Mouse (Mus musculus): ENCODE data around the gene Map7.

Map7 gene

GRCm38 (mm10) chr10:20298152-20298920 is 150.1 kb downstream of the Map7 start:
- DNase-seq = no peak

GRCm38 (mm10) chr10:20299114-20299513 is 150.8 kb downstream of the Map7 start:
- DNase-seq = no peak

- DNase-seq = no peak
These were observed 162.9 kb downstream of the Map7 start for GRCm38 (mm10) chr10:20310969-20311769.

GRCm38 (mm10) chr10:20311918-20312735 is 163.9 kb downstream of the Map7 start, which contains the start of gene Bclaf1:
Gene Bclaf1 (plus strand): TSS chr10:20312469.
- DNase-seq = peak; percentile 99

- DNase-seq = peak; percentile 89
These were observed 164.5 kb downstream of the Map7 start for GRCm38 (mm10) chr10:20312736-20313301.

GRCm38 (mm10) chr10:20313447-20313846 is 165.2 kb downstream of the Map7 start:
- DNase-seq = no peak

- DNase-seq = no peak
These were observed 165.7 kb downstream of the Map7 start for GRCm38 (mm10) chr10:20313941-20314340.

GRCm38 (mm10) chr10:20314797-20315196 is 166.5 kb downstream of the Map7 start:
- no peak for DNase-seq

- no peak for DNase-seq
These were observed 169.2 kb downstream of the Map7 start for GRCm38 (mm10) chr10:20317466-20317865.

GRCm38 (mm10) chr10:20326226-20326625 is 178.0 kb downstream of the Map7 start:
- DNase-seq = no peak
